ENCODE assay signal across 8 mouse cellular contexts in the genomic region with DNA sequence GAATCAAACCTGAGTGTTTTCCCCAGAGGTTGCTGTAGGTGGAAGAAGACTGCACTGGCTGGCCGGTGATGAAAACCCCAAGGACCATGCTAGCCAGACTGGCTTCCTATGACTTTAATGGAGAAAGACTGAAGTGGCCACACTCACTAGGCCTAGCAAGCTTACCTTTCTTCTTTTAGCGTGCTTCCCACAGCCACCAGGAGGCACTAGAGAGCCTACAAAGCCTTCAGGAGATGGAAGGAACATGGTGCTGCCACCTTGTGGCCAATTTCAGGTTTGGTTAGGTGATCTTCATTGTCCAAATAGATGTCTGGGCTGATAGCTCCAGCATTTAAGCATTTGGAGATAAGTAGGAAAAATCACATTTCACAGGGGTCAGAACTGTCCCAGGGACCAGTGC. TPM values are rescaled to one million over a fixed set of nuclear protein-coding genes. Genes with fewer than 3 reads are reported as not detected.
A peak's percentile ranks its signal among the peaks of the same experiment; 100 is the strongest.
DNase-seq lines count a peak whose midpoint lies in the region; ATAC-seq and TF ChIP-seq lines count a peak whose summit lies in the region.

No protein-coding gene starts in this region.

- DNase-seq in R1 (ENCODE audit: low read depth, low spot score), result peak; percentile 97
- DNase-seq in cerebellum, adult 2 months, result peak; percentile 89 to 94
- DNase-seq in forebrain, postnatal 0 days, result peak; percentile 98
- peak; percentile 99 for DNase-seq in hindbrain, embryonic 11.5 days (ENCODE audit: low spot score)
- DNase-seq in layer of hippocampus, postnatal 36 days, result peak; percentile 87 to 90
- DNase-seq in right cerebral cortex, postnatal 14 days, result peak; percentile 98
- DNase-seq in urinary bladder, postnatal 36 days (ENCODE audit: low spot score in 2 of 2), result peak; percentile 93 to 95

- H3K27ac ChIP-seq in cerebellum, adult 2 months (ENCODE audit: insufficient read depth, low read length), result no peak overlapping the region
- no peak overlapping the region for H3K27ac ChIP-seq in forebrain, postnatal 0 days (ENCODE audit: low read depth, low read length)
- H3K27ac ChIP-seq in hindbrain, embryonic 11.5 days (ENCODE audit: low read depth, low read length), result no peak overlapping the region

- H3K9ac ChIP-seq in forebrain, postnatal 0 days, result no peak overlapping the region
- no peak overlapping the region for H3K9ac ChIP-seq in hindbrain, embryonic 11.5 days (ENCODE audit: low read depth, low read length)

- no peaks in the 10 kb centered on the region for H3K9me3 ChIP-seq in forebrain, postnatal 0 days (ENCODE audit: low read length)
- H3K9me3 ChIP-seq in hindbrain, embryonic 11.5 days (ENCODE audit: control insufficient read depth, low read length), result no peaks in the 10 kb centered on the region

- TF ChIP-seq POLR2A in cerebellum, adult 2 months (IDR thresholded peaks at IDR 0.05; ENCODE audit: borderline replicate concordance, insufficient read depth, low read length), result no peak

- ATAC-seq in forebrain, postnatal 0 days, result peak; percentile 66; the same call in 1 of the 2 replicates
- ATAC-seq in hindbrain, embryonic 11.5 days (ENCODE audit: low FRiP score), result no peak
- ATAC-seq in megakaryocyte-erythroid progenitor cell, adult 5-6 weeks (replicated peaks; ENCODE audit: low FRiP score, low TSS enrichment, poor library complexity, severe bottlenecking), result peak; percentile 75

- H3K4me3 ChIP-seq in cerebellum, adult 2 months (replicated peaks; ENCODE audit: insufficient read depth, low read depth, low read length), result no peak overlapping the region
- no peak overlapping the region for H3K4me3 ChIP-seq in forebrain, postnatal 0 days (ENCODE audit: low read depth, low read length)
- H3K4me3 ChIP-seq in hindbrain, embryonic 11.5 days (ENCODE audit: low read depth, low read length), result no peak overlapping the region

- H3K36me3 ChIP-seq in forebrain, postnatal 0 days (ENCODE audit: insufficient read depth), result peaks cover 32% of the 10 kb centered on the region
- H3K36me3 ChIP-seq in hindbrain, embryonic 11.5 days (ENCODE audit: control insufficient read depth, insufficient read depth, low read length), result no peaks in the 10 kb centered on the region; the same call in 1 of the 2 replicates

- 27% methylated on average over 2 of the region's 2 CpGs for WGBS in cerebellum, adult 2 months
- 14% methylated on average over 2 of the region's 2 CpGs for whole genome bisulfite sequencing in forebrain, postnatal 0 days
- 25% methylated on average over 2 of the region's 2 CpGs for WGBS in hindbrain, embryonic 11.5 days

- no peak overlapping the region for H3K4me2 ChIP-seq in forebrain, postnatal 0 days (ENCODE audit: low read depth)
- no peak overlapping the region for H3K4me2 ChIP-seq in hindbrain, embryonic 11.5 days (replicated peaks; ENCODE audit: low read depth, low read length)

- no peaks in the 10 kb centered on the region for H3K27me3 ChIP-seq in cerebellum, adult 2 months (ENCODE audit: control insufficient read depth, insufficient read depth, low read length)
- H3K27me3 ChIP-seq in forebrain, postnatal 0 days (ENCODE audit: insufficient read depth, low read length), result no peaks in the 10 kb centered on the region
- H3K27me3 ChIP-seq in hindbrain, embryonic 11.5 days (ENCODE audit: control insufficient read depth, insufficient read depth, low read length), result no peaks in the 10 kb centered on the region

- TF ChIP-seq CTCF in cerebellum, adult 2 months (IDR thresholded peaks at IDR 0.05; ENCODE audit: borderline replicate concordance, insufficient read depth, low read depth, low read length), result peak; percentile 100
- peak; percentile 100 for TF ChIP-seq CTCF in forebrain, postnatal 0 days (IDR thresholded peaks at IDR 0.05; ENCODE audit: low read depth)

- no peaks in the 10 kb centered on the region for H3K4me1 ChIP-seq in cerebellum, adult 2 months (ENCODE audit: control insufficient read depth, insufficient read depth, low read length)
- H3K4me1 ChIP-seq in forebrain, postnatal 0 days (ENCODE audit: insufficient read depth), result no peaks in the 10 kb centered on the region
- no peaks in the 10 kb centered on the region for H3K4me1 ChIP-seq in hindbrain, embryonic 11.5 days (replicated peaks; ENCODE audit: control insufficient read depth, insufficient read depth, low read length)

RNA-seq across cellular contexts. Expression of a gene that starts 9.0 kb away (rescaled TPM):
- polyA plus RNA-seq in cerebellum, adult 2 months (2012; rRNA removed), result 60.9 and 61.1 TPM in 2 replicates
- 32.1 and 37.5 TPM in 2 replicates for total RNA-seq in forebrain, postnatal 0 days (2014; rRNA removed)
- 54.9 and 58.6 TPM in 2 replicates for polyA plus RNA-seq in forebrain, postnatal 0 days (2015; fragmentation: Nextera tagmentation; extraction: Ambion mirVana)
- polyA plus RNA-seq in hindbrain, embryonic 11.5 days (2014; fragmentation: Nextera tagmentation; extraction: Ambion mirVana), result 30.2 and 30.8 TPM in 2 replicates
- 10 to 100 TPM; 37.1 to 37.7 TPM for total RNA-seq in layer of hippocampus, postnatal 36 days (2021)
- 10.3 and 11.2 TPM in 2 replicates for total RNA-seq in megakaryocyte-erythroid progenitor cell, adult 5-6 weeks (2014; fragmentation: Nextera tagmentation)
- 14.4 and 18.4 TPM in 2 replicates for total RNA-seq in megakaryocyte-erythroid progenitor cell, adult 5-6 weeks (2017)

RNA-seq across cellular contexts. Expression of a gene that starts 16.6 kb away (rescaled TPM):
- polyA plus RNA-seq in cerebellum, adult 2 months (2012; rRNA removed), result 0.48 and 1.0 TPM in 2 replicates
- 0.54 and 1.2 TPM in 2 replicates for total RNA-seq in forebrain, postnatal 0 days (2014; rRNA removed)
- 0.63 and 1.0 TPM in 2 replicates for polyA plus RNA-seq in forebrain, postnatal 0 days (2015; fragmentation: Nextera tagmentation; extraction: Ambion mirVana)
- 0.19 TPM in 1 of 2 replicates, not detected in the other for polyA plus RNA-seq in hindbrain, embryonic 11.5 days (2014; fragmentation: Nextera tagmentation; extraction: Ambion mirVana)
- 10 to 100 TPM in 1 of 2 experiments, under 1 TPM in 1; 0.65 to 13.4 TPM for total RNA-seq in layer of hippocampus, postnatal 36 days (2021)
- total RNA-seq in megakaryocyte-erythroid progenitor cell, adult 5-6 weeks (2014; fragmentation: Nextera tagmentation), result 98.8 TPM in 1 of 2 replicates, not detected in the other
- total RNA-seq in megakaryocyte-erythroid progenitor cell, adult 5-6 weeks (2017), result 4.9 and 19.5 TPM in 2 replicates

RNA-seq across cellular contexts. Expression of a gene that starts 22.9 kb away (rescaled TPM):
- polyA plus RNA-seq in cerebellum, adult 2 months (2012; rRNA removed), result 284 and 338 TPM in 2 replicates
- 197 and 210 TPM in 2 replicates for total RNA-seq in forebrain, postnatal 0 days (2014; rRNA removed)
- 160 and 186 TPM in 2 replicates for polyA plus RNA-seq in forebrain, postnatal 0 days (2015; fragmentation: Nextera tagmentation; extraction: Ambion mirVana)
- polyA plus RNA-seq in hindbrain, embryonic 11.5 days (2014; fragmentation: Nextera tagmentation; extraction: Ambion mirVana), result 62.1 and 62.7 TPM in 2 replicates
- total RNA-seq in layer of hippocampus, postnatal 36 days (2021), result 100 to 1,000 TPM; 160 to 170 TPM
- 24.6 and 41.0 TPM in 2 replicates for total RNA-seq in megakaryocyte-erythroid progenitor cell, adult 5-6 weeks (2014; fragmentation: Nextera tagmentation)
- total RNA-seq in megakaryocyte-erythroid progenitor cell, adult 5-6 weeks (2017), result 15.8 and 18.7 TPM in 2 replicates

RNA-seq across cellular contexts. Expression of a gene that starts 45.6 kb away (rescaled TPM):
- polyA plus RNA-seq in cerebellum, adult 2 months (2012; rRNA removed), result 3.3 TPM in 2 replicates
- 3.8 and 4.5 TPM in 2 replicates for total RNA-seq in forebrain, postnatal 0 days (2014; rRNA removed)
- polyA plus RNA-seq in forebrain, postnatal 0 days (2015; fragmentation: Nextera tagmentation; extraction: Ambion mirVana), result 2.4 and 3.9 TPM in 2 replicates
- polyA plus RNA-seq in hindbrain, embryonic 11.5 days (2014; fragmentation: Nextera tagmentation; extraction: Ambion mirVana), result 5.2 and 6.0 TPM in 2 replicates
- 1 to 10 TPM; 4.2 to 4.4 TPM for total RNA-seq in layer of hippocampus, postnatal 36 days (2021)
- 3.6 and 4.1 TPM in 2 replicates for total RNA-seq in megakaryocyte-erythroid progenitor cell, adult 5-6 weeks (2014; fragmentation: Nextera tagmentation)
- total RNA-seq in megakaryocyte-erythroid progenitor cell, adult 5-6 weeks (2017), result 2.7 and 3.0 TPM in 2 replicates

RNA-seq across cellular contexts. Expression of a gene that starts 46.6 kb away (rescaled TPM):
- polyA plus RNA-seq in cerebellum, adult 2 months (2012; rRNA removed), result 67.0 and 76.2 TPM in 2 replicates
- total RNA-seq in forebrain, postnatal 0 days (2014; rRNA removed), result 55.4 and 62.5 TPM in 2 replicates
- 38.3 and 40.9 TPM in 2 replicates for polyA plus RNA-seq in forebrain, postnatal 0 days (2015; fragmentation: Nextera tagmentation; extraction: Ambion mirVana)
- polyA plus RNA-seq in hindbrain, embryonic 11.5 days (2014; fragmentation: Nextera tagmentation; extraction: Ambion mirVana), result 19.5 and 28.4 TPM in 2 replicates
- 10 to 100 TPM; 58.1 to 60.0 TPM for total RNA-seq in layer of hippocampus, postnatal 36 days (2021)
- total RNA-seq in megakaryocyte-erythroid progenitor cell, adult 5-6 weeks (2014; fragmentation: Nextera tagmentation), result 9.5 and 12.2 TPM in 2 replicates
- total RNA-seq in megakaryocyte-erythroid progenitor cell, adult 5-6 weeks (2017), result 4.0 and 34.6 TPM in 2 replicates
